Mouse (Mus musculus) liver, adult 2 months (tissue): Measurements from ENCODE around the gene Ugdh.

Source experiments
- CTCF ChIP-seq: fragments of 200-500 bp; IDR thresholded peaks from 2 replicates; pipeline ENCODE4 v1.5.1; 2011; ENCODE audit warnings: low read depth, low read length, control low read depth
- POLR2A ChIP-seq: fragments of 200-500 bp; IDR thresholded peaks from 2 replicates; pipeline ENCODE4 v1.6.1; 2011; ENCODE audit warnings: low read length, control low read depth; ENCODE audit not compliant: insufficient read depth; ENCODE audit errors: extremely low read depth

DNA sequence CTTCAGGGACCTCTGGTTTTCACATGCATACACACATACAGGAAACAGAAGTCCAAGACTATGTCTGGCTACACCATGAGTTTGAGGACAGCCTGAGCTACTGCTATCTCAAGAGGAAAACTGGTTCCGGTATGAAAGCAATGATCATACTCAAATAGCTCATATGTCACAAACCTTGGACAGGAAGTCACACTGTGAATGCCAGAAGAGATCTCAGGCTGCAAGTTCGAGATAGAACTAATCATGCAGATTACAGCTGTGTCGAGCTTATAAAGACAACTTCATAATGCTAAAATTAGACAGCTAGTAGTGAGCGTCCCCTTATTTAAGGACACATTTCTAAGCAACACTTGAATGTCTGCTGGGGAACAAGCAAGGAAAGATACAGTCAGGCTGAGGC lies 44.8 kb upstream of the Ugdh start:
- TF ChIP-seq CTCF = no peak
- no peak for TF ChIP-seq POLR2A
